Mouse (Mus musculus) cerebellum, adult 2 months (tissue): ENCODE measurements around the gene Rnase4.

Source experiments
- CTCF ChIP-seq: fragments of 200-500 bp; IDR thresholded peaks from 2 replicates; pipeline ENCODE4 v1.5.1; 2011; ENCODE audit warnings: low read depth, mild to moderate bottlenecking, control low read depth, low read length, moderate library complexity, borderline replicate concordance; ENCODE audit not compliant: insufficient read depth
- POLR2A ChIP-seq: fragments of 200-500 bp; IDR thresholded peaks from 2 replicates; pipeline ENCODE4 v1.6.1; 2011; ENCODE audit warnings: low read length, control low read depth, borderline replicate concordance; ENCODE audit not compliant: insufficient read depth

DNA sequence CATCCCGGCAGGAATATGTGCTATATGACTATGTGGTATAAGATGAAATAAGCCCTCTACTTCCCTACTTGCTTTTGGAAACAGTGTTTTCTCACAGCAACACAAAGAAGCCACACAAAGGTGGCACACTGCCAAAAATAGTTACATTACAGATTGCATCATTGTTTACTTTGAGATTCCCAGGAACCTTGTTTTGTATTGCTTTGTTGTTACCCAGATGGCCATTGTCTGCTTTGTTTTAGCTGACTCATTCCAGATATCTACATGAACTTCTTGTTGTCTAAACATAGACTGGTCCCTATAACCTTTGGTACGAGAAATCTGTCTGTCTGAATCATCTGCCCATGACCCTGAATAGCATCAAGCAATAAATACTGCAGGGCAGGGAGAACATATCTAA, 49.5 kb downstream of the Rnase4 start:
- TF ChIP-seq CTCF (no peak), POLR2A (no peak)
